Mouse (Mus musculus): ENCODE measurements at regions not wholly inside any gene's neighbourhood (a gene's known extent, or its start where the extent isn't known, plus 50 kb on each side); places are given as distances from the start of the nearest gene placed in this dataset.

DNA sequence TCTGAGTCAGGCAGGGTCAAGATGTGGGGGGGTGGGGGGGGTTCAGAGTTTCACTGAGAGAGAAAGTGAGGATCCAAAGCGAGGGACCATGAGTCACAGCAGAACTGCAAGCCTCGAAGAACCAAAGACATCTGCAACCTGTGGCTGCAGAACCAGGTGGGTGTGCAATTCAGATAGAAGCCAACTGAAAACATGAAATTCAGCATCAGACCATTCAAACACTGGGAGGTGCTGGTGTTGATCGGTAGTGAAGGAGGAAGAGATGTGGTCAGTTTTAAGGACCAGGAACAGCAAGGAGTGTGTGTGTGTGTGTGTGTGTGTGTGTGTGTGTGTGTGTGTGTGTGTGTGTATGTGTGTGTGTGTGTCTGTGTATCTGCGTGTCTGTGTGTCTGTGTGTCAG is 53.8 kb upstream of the Cd44 start:
- WGBS, result 36% methylated on average over 4 of the region's 4 CpGs
- Histone ChIP-seq H3K4me3 (replicated peaks; ENCODE audit: control insufficient read depth, low read depth, low read length) (no peak overlapping the region), H3K4me1 (ENCODE audit: control insufficient read depth, insufficient read depth, low read length) (peaks cover 2% of the 10 kb centered on the region; the same call in 1 of the 2 replicates), H3K27ac (ENCODE audit: control insufficient read depth, insufficient read depth, low read depth, low read length, poor library complexity) (no peak overlapping the region)
- TF ChIP-seq POLR2A (IDR thresholded peaks at IDR 0.05; ENCODE audit: borderline replicate concordance, control insufficient read depth, low read depth, low read length) (no peak), CTCF (IDR thresholded peaks at IDR 0.05; ENCODE audit: control insufficient read depth, insufficient read depth, low read length) (no peak)

Measured in bone marrow, adult 2 months (tissue).